Mouse (Mus musculus): Measurements from ENCODE around the gene C1ql4.

C1ql4 gene

DNA sequence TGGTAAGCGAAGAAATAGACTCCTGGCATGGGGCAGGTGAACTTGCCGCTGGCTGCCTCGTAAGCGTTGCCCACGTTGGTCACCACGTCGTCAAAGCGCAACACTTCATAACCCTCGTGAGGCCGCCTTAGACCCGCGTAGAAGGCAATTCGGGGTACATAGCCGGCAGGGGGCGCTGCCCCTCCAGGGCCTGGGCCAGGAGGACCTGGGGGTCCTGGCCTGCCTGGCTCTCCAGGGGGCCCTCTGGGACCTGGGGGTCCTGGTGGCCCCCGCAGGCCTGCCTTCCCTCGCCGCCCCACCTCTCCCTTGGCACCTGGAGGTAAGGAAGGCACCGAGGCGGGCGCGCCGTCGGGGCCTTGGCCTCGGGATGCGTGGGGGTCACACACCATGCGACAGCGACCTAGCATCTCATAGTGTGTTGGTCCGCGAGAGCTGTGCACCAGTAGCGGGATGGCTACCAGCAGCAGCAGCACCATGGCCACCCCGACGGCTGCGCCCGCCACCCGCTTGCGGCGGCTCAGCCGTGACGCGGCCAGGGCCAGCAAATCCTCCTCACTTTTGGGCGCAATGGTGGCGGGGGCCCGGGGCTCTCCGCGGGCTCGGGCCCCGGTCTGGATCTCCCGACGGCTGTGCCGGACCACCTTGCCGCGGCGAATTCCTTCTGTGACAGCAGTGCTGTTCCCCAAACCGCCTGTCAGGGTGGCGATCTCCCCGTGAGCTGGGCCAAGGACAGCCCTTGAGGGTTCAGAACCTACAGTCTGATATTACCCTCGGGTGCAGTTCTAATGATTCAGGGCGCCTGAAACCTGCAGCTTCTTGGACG lies at the start of gene C1ql4:
TSS of gene C1ql4 (minus strand) at position 565 of the 823 bp plus-strand sequence.
- peak; percentile 37 for DNase-seq (ENCODE audit: low spot score)

DNA sequence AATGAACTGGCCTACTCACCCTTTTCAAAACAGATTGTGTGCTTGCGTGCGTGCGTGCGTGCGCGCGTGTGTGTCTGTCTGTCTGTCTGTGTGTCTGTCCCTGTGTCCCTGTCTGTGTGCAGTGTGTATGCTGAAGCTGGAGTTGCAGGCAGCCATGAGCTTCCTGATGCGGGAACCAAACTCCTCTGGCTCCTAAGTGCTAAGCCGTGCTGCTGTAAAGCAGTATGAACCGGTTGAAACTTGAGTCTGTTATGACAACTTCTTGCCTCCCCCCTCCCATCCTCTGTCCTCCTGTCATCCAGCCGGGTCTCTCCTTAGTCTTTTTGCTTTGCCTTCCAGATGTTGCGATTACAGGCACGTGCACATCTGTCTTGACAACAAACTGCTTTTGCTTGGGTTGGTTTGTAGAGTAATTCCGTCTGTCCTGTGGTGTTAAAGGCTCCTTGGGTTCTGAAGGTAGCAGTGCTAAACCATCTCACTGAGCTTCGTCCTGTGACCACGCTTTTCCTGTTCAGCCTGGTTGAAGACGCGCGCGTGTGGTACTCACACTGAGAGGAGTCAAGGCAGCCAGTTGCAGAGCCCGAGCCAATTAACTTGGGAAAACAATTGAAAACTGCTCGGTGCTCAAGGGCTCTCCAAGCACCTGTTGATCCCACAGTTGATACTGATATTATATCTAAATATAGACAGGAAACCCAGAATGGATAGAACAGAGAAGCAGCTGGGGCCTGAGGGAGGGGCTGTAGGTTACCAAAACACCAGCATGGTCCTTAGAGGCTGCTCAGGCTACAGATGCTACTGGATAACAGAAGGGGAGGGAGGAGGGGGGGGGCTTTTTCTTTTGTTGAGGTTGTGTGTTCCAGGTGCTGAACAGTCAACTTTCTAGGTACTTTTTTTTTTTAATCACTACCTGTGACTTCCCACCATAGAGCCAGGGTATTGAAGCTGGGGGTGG lies 42.6 kb upstream of the C1ql4 start:
- DNase-seq (ENCODE audit: low spot score) = peak; percentile 9

GRCm38 (mm10) chr15:99129441-99129840 lies 41.8 kb upstream of the C1ql4 start:
- DNase-seq (ENCODE audit: low spot score) = no peak

DNA sequence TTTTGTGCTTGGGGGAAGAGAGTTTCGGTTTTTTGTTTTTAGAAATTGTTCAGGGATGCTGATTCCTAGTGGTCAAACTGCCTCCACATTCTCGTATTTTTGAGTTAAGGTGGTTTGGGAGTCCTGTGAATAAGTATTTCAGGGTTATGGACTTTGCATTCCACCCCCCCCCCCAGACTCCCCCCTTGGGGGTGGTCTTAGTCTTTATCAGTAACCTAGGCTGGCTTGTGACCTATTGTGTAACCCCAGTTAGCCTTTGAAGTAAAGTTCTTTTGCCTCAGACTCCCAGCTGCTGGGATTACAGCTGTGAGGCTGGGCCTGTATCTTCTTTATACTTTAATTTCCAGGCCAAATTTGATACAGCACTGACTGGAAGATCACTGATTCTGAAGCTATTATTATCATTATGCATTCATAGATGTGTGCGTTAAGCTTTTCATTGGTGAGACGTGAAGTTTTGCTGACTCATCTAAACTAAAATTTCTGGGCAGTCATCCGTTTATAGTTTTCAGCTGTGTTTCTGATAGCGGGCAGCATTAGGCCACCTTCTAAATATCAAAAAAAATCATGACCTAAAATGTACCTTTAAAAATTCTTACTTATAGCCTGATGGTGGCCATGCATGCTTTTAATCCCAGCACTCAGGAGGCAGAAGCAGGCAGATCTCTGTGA lies 40.4 kb upstream of the C1ql4 start:
- no peak for DNase-seq (ENCODE audit: low spot score)

DNA sequence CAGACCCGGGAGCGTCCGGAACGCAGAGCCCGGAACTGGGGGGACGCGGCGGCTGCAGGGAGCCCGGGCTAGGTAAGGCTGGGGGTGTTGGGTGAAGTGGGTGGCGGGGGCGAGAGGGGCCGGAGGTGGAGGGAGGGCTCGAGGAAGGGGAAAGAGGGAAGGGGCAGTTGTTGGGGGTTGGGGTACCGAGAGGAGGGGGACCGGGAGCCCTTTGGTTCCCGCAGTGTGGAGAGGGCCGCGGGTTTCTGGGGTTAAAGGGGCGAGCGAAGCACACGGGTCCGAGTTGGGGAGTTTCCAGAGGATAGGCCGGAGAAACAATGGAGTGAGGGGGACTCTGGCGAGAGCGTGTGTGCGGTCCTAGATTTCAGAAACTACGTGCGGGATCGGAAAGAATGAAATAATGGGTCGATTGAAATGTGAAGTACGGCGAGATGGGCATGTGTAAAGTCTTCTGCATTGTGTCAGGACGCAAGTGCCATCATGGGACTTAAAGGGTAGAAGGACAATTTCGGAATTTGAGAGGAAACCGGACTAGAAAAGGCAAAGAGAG lies 39.3 kb upstream of the C1ql4 start:
- DNase-seq (ENCODE audit: low spot score) = no peak

GRCm38 (mm10) chr15:99126081-99126815 lies 38.6 kb upstream of the C1ql4 start:
- peak; percentile 13 for DNase-seq (ENCODE audit: low spot score)

- no peak for DNase-seq (ENCODE audit: low spot score)
Measured at GRCm38 (mm10) chr15:99125711-99126080, 38.1 kb upstream of the C1ql4 start, which contains the start of gene Spats2. TSS of gene Spats2 (plus strand) at chr15:99125916.

DNA sequence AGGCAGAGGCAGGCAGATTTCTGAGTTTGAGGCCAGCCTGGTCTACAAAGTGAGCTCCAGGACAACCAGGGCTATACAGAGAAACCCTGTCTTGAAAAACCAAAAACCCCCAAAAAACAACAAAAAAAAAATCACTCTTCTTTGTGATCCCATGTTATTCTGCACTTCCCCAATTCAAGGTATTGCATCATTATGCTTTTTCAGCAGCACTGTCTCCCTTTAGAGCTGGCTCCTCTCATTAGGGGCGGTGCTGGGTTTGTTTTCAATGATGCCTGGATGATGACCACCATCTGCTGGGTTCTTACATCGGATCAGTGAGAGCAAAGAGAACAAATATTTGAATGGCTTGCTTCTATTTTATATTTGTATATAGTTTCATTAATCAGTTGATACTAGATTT lies 35.0 kb upstream of the C1ql4 start:
- no peak for DNase-seq (ENCODE audit: low spot score)

DNA sequence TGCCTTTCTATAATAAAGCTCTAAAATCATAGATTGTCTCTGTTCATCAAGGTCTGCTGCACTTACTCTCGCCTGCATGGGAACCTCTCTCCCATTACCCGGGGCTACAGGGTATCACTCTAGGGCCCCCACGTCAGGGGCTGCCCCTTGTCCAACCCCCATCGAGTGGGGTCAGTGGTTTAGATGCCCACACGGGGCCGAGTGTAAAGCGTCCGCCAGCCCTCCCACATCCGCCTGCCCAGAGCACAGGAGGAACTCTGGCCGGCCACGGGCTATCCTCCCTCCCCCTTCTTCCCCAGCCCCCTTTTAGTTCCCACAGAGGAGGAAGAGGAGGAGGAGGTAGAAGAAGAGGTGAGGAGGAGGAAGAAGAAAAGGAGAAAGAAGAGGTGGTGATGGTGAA lies 33.2 kb upstream of the C1ql4 start:
- no peak for DNase-seq (ENCODE audit: low spot score)

DNA sequence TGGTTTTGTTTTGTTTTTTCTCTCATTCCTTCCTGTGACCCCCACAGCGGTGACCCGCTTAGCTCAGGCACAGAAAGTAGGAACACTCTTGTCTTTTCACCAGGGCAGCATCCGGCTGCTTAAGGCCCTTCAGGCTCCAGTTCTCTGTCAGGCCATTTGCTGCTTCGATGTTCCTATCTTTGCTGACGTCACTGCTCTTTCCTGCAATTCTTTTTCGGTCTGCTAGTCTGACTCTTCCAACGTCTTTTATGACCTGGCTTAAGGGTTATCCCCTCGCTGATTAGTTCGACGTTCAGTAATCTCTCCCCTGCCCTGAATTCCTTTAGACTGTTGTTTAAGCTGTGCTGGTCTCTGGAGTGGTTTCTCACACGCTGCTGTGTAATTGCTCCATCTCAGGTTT lies 28.9 kb upstream of the C1ql4 start:
- DNase-seq (ENCODE audit: low spot score) = no peak

- no peak for DNase-seq (ENCODE audit: low spot score)
Measured at GRCm38 (mm10) chr15:99115065-99115423, 27.4 kb upstream of the C1ql4 start.

DNA sequence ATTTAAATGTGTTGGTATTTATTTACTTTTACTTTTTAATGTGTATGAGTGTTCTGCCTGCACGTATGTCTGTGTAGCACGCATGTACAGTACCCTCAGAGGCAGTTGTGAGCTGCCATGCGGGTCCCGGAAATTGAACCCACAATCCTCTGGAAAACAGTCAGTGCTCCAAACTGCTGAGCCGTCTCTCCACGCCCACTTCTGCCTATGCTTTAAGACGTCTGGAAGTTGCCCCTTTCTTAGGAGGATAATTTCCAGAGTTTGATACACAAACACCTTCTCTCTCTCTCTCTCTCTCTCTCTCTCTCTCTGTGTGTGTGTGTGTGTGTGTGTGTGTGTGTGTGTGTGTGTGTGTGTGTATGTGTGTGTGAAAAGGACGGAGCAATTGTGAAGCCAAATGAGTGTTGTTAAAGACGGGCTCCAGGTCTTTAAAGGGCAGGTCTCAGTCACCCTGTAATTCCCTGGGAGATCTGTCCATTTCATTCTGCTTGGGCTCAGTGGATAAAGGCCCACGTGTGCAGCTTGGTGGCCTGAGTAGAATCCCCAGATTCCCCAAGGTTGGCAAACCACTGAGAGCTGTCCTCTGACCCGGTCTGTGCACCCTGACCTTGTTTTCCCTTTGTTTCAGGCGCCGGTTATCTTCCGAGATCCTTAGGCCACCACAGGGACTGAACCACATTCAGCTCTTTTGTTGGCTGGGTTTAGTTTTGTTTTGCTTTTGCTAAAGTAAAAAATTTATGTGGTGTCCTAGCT lies 26.9 kb upstream of the C1ql4 start:
- no peak for DNase-seq (ENCODE audit: low spot score)

DNA sequence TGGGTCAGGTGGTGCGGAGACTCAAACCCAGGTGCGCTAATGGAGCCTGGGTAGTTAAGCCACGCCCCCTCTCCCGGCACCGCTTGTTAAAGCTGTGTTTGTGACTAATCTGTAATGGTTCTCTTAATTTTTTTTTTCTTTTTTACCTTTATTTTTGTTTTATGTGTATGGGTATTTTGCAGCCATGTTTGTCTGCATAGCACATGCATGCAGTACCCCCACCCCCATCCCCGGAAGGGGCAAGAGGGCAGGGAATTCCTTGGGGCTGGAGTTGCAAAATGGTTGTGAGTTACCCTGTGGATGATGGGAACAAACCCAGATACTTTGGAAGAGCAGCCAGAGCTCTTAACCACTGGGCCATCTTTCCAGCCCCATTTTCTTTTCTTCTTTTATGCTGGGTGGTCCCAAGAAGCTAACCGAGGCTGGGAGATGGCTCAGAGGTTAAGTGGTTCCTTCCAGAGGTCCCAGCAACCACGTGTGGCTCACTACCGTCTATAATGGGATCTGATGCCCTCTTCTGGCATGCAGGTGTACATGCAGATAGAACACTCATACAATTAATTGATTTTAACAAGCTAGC lies 25.9 kb upstream of the C1ql4 start:
- no peak for DNase-seq (ENCODE audit: low spot score)

- DNase-seq (ENCODE audit: low spot score) = no peak
Measured at GRCm38 (mm10) chr15:99112843-99113395, 25.3 kb upstream of the C1ql4 start.

- DNase-seq (ENCODE audit: low spot score) = no peak
Measured at GRCm38 (mm10) chr15:99111809-99112208, 24.2 kb upstream of the C1ql4 start.

DNA sequence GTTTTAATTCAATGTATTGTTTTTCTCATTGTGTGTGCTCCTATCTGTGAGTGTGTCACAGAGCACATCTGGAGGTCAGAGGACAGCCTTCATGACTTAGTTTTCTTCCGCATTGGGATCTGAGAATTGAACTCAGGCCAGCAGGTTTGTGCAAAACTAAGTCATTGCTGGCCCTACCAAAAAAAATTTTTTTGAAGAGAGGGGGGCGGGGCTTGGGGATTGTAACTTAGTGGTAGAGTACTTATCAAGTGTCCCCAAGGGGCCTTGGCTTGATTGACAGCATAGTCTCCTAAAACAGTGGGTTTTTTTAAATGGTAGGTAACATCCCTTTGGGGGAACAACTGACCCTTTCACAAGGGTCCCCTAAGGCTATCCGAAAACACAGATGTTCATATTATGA lies 23.5 kb upstream of the C1ql4 start:
- no peak for DNase-seq (ENCODE audit: low spot score)

DNA sequence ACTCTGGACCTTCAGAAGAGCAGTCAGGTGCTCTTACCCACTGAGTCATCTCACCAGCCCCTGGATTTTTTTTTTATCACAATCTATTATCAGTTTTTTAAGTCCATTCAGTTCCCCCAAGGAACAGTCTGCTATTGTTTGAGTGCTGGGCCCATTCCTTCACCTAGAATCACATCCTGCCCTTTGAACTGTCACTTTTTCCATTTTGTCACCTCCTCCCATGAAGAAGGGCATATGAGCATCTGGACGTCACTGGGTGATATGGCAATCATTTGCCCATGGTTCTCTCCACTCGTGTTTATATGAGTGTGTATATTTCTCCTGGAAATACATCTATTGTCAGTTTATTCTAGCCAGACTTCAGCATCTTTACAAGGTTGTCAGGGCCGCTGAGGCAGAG lies 20.2 kb upstream of the C1ql4 start:
- DNase-seq (ENCODE audit: low spot score) = no peak

DNA sequence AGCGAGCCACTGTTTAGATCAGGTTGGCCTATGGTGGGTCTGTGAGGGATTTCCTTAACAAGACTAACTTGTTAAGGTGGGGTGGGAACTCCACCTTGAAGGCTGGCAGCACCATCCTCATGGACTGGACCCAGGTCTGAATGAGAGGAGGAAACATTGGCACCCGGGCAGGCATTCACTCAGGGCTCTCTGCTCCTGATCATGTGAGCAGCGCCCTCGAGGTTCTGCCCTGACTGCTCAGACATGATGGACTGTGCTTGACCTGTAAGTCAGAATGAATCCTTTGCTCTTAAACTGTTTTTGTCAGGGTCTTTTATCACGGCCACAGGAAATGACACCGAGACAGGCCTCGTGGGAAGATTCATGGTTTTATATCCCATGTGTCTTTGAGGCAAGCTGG lies 17.6 kb upstream of the C1ql4 start:
- no peak for DNase-seq (ENCODE audit: low spot score)

- DNase-seq (ENCODE audit: low spot score) = no peak
Measured at GRCm38 (mm10) chr15:99099984-99100383, 12.4 kb upstream of the C1ql4 start.

GRCm38 (mm10) chr15:99099139-99099556 lies 11.5 kb upstream of the C1ql4 start:
- DNase-seq (ENCODE audit: low spot score) = peak; percentile 13

All from T-cell, adult 2 months (primary cell).